Mouse (Mus musculus) embryonic facial prominence, embryonic 12.5 days (tissue): ENCODE measurements around the gene Slc13a5. TPM values are rescaled to one million over a fixed set of nuclear protein-coding genes. Genes with fewer than 3 reads are reported as not detected.
A peak's percentile ranks its signal among the peaks of the same experiment; 100 is the strongest.

Source experiments
- ATAC-seq: fragments of 200-750 bp; cut with Nextera tagmentation; 2 replicates; pipeline ENCODE4 v1.8.0; 2017; ENCODE audit not compliant: insufficient number of reproducible peaks, insufficient read depth, low FRiP score, low TSS enrichment
- H3K27ac ChIP-seq: fragments of 300-500 bp; sonication (generic); 2 replicates; pipeline ENCODE4 v1.5.1; 2016; ENCODE audit warnings: mild to moderate bottlenecking
- H3K27me3 ChIP-seq: fragments of 300-500 bp; sonication (generic); 2 replicates; pipeline ENCODE4 v1.6.1; 2016; ENCODE audit warnings: mild to moderate bottlenecking, moderate library complexity
- H3K36me3 ChIP-seq: fragments of 300-500 bp; sonication (generic); 2 replicates; pipeline ENCODE4 v1.6.1; 2016; ENCODE audit warnings: mild to moderate bottlenecking
- H3K4me1 ChIP-seq: fragments of 300-500 bp; sonication (generic); 2 replicates; pipeline ENCODE4 v1.6.1; 2016
- H3K4me2 ChIP-seq: fragments of 300-500 bp; sonication (generic); replicated peaks from 2 replicates; pipeline ENCODE4 v1.6.1; 2016; ENCODE audit warnings: mild to moderate bottlenecking, moderate library complexity
- H3K4me3 ChIP-seq: fragments of 300-500 bp; sonication (generic); 2 replicates; pipeline ENCODE4 v1.5.1; 2016; ENCODE audit warnings: mild to moderate bottlenecking
- H3K9ac ChIP-seq: fragments of 300-500 bp; sonication (generic); 2 replicates; pipeline ENCODE4 v1.6.1; 2016; ENCODE audit warnings: mild to moderate bottlenecking, moderate library complexity
- H3K9me3 ChIP-seq: fragments of 300-500 bp; sonication (generic); 2 replicates; pipeline ENCODE4 v1.6.1; 2016; ENCODE audit warnings: mild to moderate bottlenecking, moderate library complexity
- WGBS: fragments of 180-500 bp; shearing (Covaris S2); methylation state at CpG from one replicate; pipeline ENCODE4 v1.1.7; 2016; 5-methylcytosine and 5-hydroxymethylcytosine counted together
- polyA plus RNA-seq: library from polyadenylated mRNA; unstranded; fragments of >200 nt; fragmentation: Nextera tagmentation; extraction: Ambion mirVana; gene quantifications from 2 replicates; pipeline ENCODE4 v1.2.1, GENCODE M21; 2016

Gene Slc13a5
- 0.14 and 0.31 TPM in 2 replicates for polyA plus RNA-seq

- peak within 1 kb of the TSS; percentile 32; the same call in 1 of the 2 replicates for H3K9ac ChIP-seq
- no peak for ATAC-seq
- H3K4me2 ChIP-seq, result peak within 1 kb of the TSS; percentile 72
- H3K27me3 ChIP-seq, result peaks cover 51% of the 10 kb centered on the region
- H3K4me1 ChIP-seq, result 0 out of 2 replicates have a peak, but pooled peaks cover 7% of the 10 kb centered on the region
- H3K9me3 ChIP-seq, result no peaks in the 10 kb centered on the region
- no peak within 1 kb of the TSS for H3K27ac ChIP-seq
- H3K36me3 ChIP-seq, result no peaks in the 10 kb centered on the region
- WGBS, result 4% methylated on average over 36 of the region's 36 CpGs
- H3K4me3 ChIP-seq, result peak within 1 kb of the TSS; percentile 38
Measured at GRCm38 (mm10) chr11:72266960-72267560, at the start of gene Slc13a5. Gene Slc13a5, minus strand, starts transcription at chr11:72267222.

GRCm38 (mm10) chr11:72314151-72314895 is 47.3 kb upstream of the Slc13a5 start, which contains the start of gene Fbxo39:
Gene Fbxo39, plus strand, starts transcription at chr11:72314444.
- H3K4me2 ChIP-seq, result peak within 1 kb of the TSS; percentile 47
- H3K27me3 ChIP-seq, result peaks cover 38% of the 10 kb centered on the region

GRCm38 (mm10) chr11:72311355-72312001 is 44.5 kb upstream of the Slc13a5 start:
- no peak overlapping the region for H3K27ac ChIP-seq
- H3K4me1 ChIP-seq, result no peaks in the 10 kb centered on the region; the same call in 1 of the 2 replicates
- WGBS, result 80% methylated on average over 10 of the region's 10 CpGs
- no peaks in the 10 kb centered on the region for H3K36me3 ChIP-seq
- H3K4me3 ChIP-seq, result no peak overlapping the region
- no peak for ATAC-seq
- no peak overlapping the region for H3K9ac ChIP-seq
- H3K4me2 ChIP-seq, result no peak overlapping the region
- peaks cover 38% of the 10 kb centered on the region for H3K27me3 ChIP-seq
- H3K9me3 ChIP-seq, result no peaks in the 10 kb centered on the region; the same call in 1 of the 2 replicates

More at GRCm38 (mm10) chr11:72314151-72314895, 47.3 kb upstream of the Slc13a5 start, which contains the start of gene Fbxo39:
- Histone ChIP-seq H3K36me3 (no peaks in the 10 kb centered on the region), H3K27ac (no peak within 1 kb of the TSS), H3K9ac (peak within 1 kb of the TSS; percentile 15; the same call in 1 of the 2 replicates), H3K4me3 (peak within 1 kb of the TSS; percentile 26), H3K4me1 (no peaks in the 10 kb centered on the region; the same call in 1 of the 2 replicates), H3K9me3 (no peaks in the 10 kb centered on the region; the same call in 1 of the 2 replicates)
- 10% methylated on average over 42 of the region's 42 CpGs for WGBS
- no peak for ATAC-seq

- Histone ChIP-seq H3K36me3 (no peaks in the 10 kb centered on the region), H3K4me1 (no peaks in the 10 kb centered on the region; the same call in 1 of the 2 replicates), H3K9ac (no peak overlapping the region), H3K9me3 (no peaks in the 10 kb centered on the region; the same call in 1 of the 2 replicates), H3K4me2 (no peak overlapping the region), H3K27ac (no peak overlapping the region), H3K27me3 (peaks cover 32% of the 10 kb centered on the region), H3K4me3 (no peak overlapping the region)
- WGBS, result 89% methylated on average over 4 of the region's 4 CpGs
- ATAC-seq, result no peak
Measured at GRCm38 (mm10) chr11:72310491-72310890, 43.5 kb upstream of the Slc13a5 start.

GRCm38 (mm10) chr11:72308982-72309381 is 42.0 kb upstream of the Slc13a5 start:
- ATAC-seq, result no peak
- no peak overlapping the region for H3K4me3 ChIP-seq
- H3K9me3 ChIP-seq, result no peaks in the 10 kb centered on the region; the same call in 1 of the 2 replicates
- no peak overlapping the region for H3K9ac ChIP-seq
- no peak overlapping the region for H3K27ac ChIP-seq
- 53% methylated on average over 2 of the region's 2 CpGs for WGBS
- no peaks in the 10 kb centered on the region for H3K36me3 ChIP-seq
- H3K4me1 ChIP-seq, result no peaks in the 10 kb centered on the region
- peaks cover 17% of the 10 kb centered on the region for H3K27me3 ChIP-seq
- no peak overlapping the region for H3K4me2 ChIP-seq

- H3K36me3 ChIP-seq, result no peaks in the 10 kb centered on the region
- H3K4me1 ChIP-seq, result no peaks in the 10 kb centered on the region
- no peak for ATAC-seq
- H3K27ac ChIP-seq, result no peak overlapping the region
- H3K4me3 ChIP-seq, result no peak overlapping the region
- 80% methylated on average over 5 of the region's 5 CpGs for WGBS
- H3K9ac ChIP-seq, result no peak overlapping the region
- peaks cover 2% of the 10 kb centered on the region for H3K27me3 ChIP-seq
- no peaks in the 10 kb centered on the region; the same call in 1 of the 2 replicates for H3K9me3 ChIP-seq
- H3K4me2 ChIP-seq, result no peak overlapping the region
Measured at GRCm38 (mm10) chr11:72307461-72307860, 40.4 kb upstream of the Slc13a5 start.

DNA sequence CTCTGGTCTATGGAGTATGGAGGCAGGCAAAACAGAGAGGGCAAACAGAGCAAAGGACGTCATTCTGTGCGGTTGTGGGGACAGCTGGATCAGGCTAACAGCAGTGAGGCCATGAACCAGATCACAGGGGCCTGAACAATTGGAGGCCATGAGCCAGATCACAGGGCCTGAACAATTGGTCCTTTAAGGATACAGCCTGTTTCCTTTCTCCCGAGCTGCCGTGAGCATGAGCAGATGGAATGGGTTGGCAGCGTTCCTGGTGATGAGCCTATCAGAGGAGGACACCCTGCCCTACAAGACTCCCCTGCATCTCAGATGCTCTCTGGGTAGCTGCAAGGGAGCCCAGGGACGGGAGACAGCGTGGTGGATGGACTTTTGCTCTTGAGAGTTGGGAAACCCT is 35.2 kb upstream of the Slc13a5 start:
- Histone ChIP-seq H3K4me1 (no peaks in the 10 kb centered on the region), H3K9me3 (no peaks in the 10 kb centered on the region), H3K9ac (no peak overlapping the region), H3K27ac (no peak overlapping the region), H3K4me2 (no peak overlapping the region), H3K27me3 (no peaks in the 10 kb centered on the region), H3K4me3 (no peak overlapping the region), H3K36me3 (no peaks in the 10 kb centered on the region)
- no peak for ATAC-seq
- 80% methylated on average over 7 of the region's 7 CpGs for WGBS

- ATAC-seq, result no peak
- Histone ChIP-seq H3K4me1 (no peaks in the 10 kb centered on the region), H3K9me3 (no peaks in the 10 kb centered on the region), H3K4me3 (no peak within 1 kb of the TSS), H3K36me3 (no peaks in the 10 kb centered on the region), H3K4me2 (no peak within 1 kb of the TSS), H3K27me3 (no peaks in the 10 kb centered on the region), H3K27ac (no peak within 1 kb of the TSS), H3K9ac (no peak within 1 kb of the TSS)
- 38% methylated on average over 6 of the region's 6 CpGs for WGBS
Measured at GRCm38 (mm10) chr11:72301334-72301733, 34.3 kb upstream of the Slc13a5 start, which contains the start of gene Xaf1. Gene Xaf1, plus strand, starts transcription at chr11:72301629.

DNA sequence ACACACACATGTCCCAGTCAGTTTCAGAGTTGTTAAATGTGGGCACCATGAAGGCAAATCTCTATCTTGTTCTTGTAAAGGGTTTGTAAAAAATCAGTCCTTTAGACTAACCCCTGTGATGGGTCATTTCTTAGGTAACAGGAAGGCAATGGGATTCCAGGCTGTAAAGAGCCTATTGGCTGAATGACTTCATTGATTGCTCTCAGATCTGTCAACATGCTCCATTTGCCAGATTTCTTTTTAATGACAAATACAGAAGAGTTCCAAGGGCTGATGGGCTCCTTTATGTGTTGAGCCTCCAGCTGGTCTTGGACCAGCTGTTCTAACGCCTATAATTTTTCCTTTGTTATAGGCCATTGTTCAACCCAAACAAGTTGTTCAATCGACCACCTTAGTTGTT is 26.1 kb upstream of the Slc13a5 start:
- H3K9me3 ChIP-seq, result no peaks in the 10 kb centered on the region
- no peak overlapping the region for H3K4me3 ChIP-seq
- no peaks in the 10 kb centered on the region for H3K27me3 ChIP-seq
- no peaks in the 10 kb centered on the region for H3K36me3 ChIP-seq
- no peak for ATAC-seq
- 85% methylated on average over 2 of the region's 2 CpGs for whole genome bisulfite sequencing
- no peak overlapping the region for H3K27ac ChIP-seq
- no peak overlapping the region for H3K9ac ChIP-seq
- no peaks in the 10 kb centered on the region for H3K4me1 ChIP-seq
- H3K4me2 ChIP-seq, result no peak overlapping the region

DNA sequence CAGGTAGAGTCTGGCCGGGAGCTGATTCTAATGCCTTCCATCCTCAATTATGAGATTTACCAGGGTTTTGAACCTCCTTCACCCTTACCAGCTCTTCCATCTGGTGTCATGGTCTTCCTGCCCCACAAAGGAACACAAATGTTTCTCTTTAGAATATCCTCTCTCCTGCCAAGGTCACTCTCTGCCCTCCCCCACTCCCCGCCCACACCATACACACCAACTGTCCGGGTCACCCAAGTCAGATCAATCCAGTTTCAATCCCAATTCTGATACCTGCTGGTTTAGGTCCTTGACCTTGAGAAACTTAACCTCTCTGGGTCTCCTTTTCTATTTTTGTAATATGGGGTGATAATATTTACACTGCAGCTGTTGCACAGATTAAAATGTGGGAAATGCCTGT is 20.5 kb upstream of the Slc13a5 start:
- Histone ChIP-seq H3K4me3 (no peak overlapping the region), H3K9ac (no peak overlapping the region), H3K9me3 (no peaks in the 10 kb centered on the region), H3K27ac (no peak overlapping the region), H3K27me3 (no peaks in the 10 kb centered on the region), H3K36me3 (no peaks in the 10 kb centered on the region), H3K4me2 (no peak overlapping the region), H3K4me1 (no peaks in the 10 kb centered on the region)
- ATAC-seq, result no peak
- 83% methylated on average over 3 of the region's 3 CpGs for whole genome bisulfite sequencing

DNA sequence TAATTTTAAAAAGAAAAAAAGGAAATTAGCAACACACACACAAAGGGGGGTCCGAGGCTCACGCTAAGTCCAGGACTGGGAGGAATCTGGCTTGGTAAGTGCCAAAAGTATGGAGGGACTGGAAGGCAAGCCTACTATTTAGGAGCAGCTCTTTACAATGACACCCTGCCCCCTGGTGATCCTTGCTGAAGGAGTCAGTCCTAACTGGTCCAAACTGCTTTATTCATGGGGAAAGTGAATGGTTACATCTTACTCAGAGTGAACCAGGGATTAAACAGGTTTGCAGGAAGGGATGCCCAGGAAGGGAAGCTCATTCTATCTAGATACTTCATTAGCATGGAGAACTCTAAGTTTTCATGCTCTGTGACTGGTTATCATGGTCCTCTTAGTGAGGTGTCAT is 20.1 kb upstream of the Slc13a5 start:
- Histone ChIP-seq H3K4me3 (no peak overlapping the region), H3K4me2 (no peak overlapping the region), H3K4me1 (no peaks in the 10 kb centered on the region), H3K9ac (no peak overlapping the region), H3K9me3 (no peaks in the 10 kb centered on the region), H3K27me3 (no peaks in the 10 kb centered on the region), H3K36me3 (no peaks in the 10 kb centered on the region), H3K27ac (no peak overlapping the region)
- 89% methylated on average over 2 of the region's 2 CpGs for WGBS
- ATAC-seq, result no peak
